Mouse (Mus musculus) testis, postnatal 10 days (tissue): ENCODE measurements at regions not wholly inside any gene's neighbourhood (a gene's known extent, or its start where the extent isn't known, plus 50 kb on each side); places are given as distances from the start of the nearest gene placed in this dataset.

Experiments
- DNase-seq: peaks from one replicate; pipeline ENCODE4 v3.0.0; 2021; ENCODE audit warnings: low spot score

- no peak for DNase-seq
Measured at GRCm38 (mm10) chr11:7348601-7349000, 134.9 kb upstream of the Igfbp3 start.

GRCm38 (mm10) chr11:7337826-7338225, 124.1 kb upstream of the Igfbp3 start:
- no peak for DNase-seq

GRCm38 (mm10) chr11:7317409-7317970, 103.8 kb upstream of the Igfbp3 start:
- DNase-seq, result no peak

- no peak for DNase-seq
Measured at GRCm38 (mm10) chr11:7296252-7296651, 82.5 kb upstream of the Igfbp3 start.

- no peak for DNase-seq
Measured at GRCm38 (mm10) chr11:7289242-7289938, 75.7 kb upstream of the Igfbp3 start.

- DNase-seq, result no peak
Measured at GRCm38 (mm10) chr11:7284836-7285490, 71.2 kb upstream of the Igfbp3 start.

- no peak for DNase-seq
Measured at GRCm38 (mm10) chr11:7282981-7283380, 69.3 kb upstream of the Igfbp3 start.

- no peak for DNase-seq
Measured at GRCm38 (mm10) chr11:7282188-7282587, 68.5 kb upstream of the Igfbp3 start.

- no peak for DNase-seq
Measured at GRCm38 (mm10) chr11:7281656-7282055, 67.9 kb upstream of the Igfbp3 start.

- DNase-seq, result no peak
Measured at GRCm38 (mm10) chr11:7279891-7280290, 66.2 kb upstream of the Igfbp3 start.

GRCm38 (mm10) chr11:7272543-7272942, 58.8 kb upstream of the Igfbp3 start:
- no peak for DNase-seq

- no peak for DNase-seq
Measured at GRCm38 (mm10) chr11:7270916-7271315, 57.2 kb upstream of the Igfbp3 start.

GRCm38 (mm10) chr11:7263971-7264370, 50.2 kb upstream of the Igfbp3 start:
- DNase-seq, result no peak
